Mouse (Mus musculus): Measurements from ENCODE around the gene Ip6k1. TPM values are rescaled to one million over a fixed set of nuclear protein-coding genes. Genes with fewer than 3 reads are reported as not detected.
"Not testable (repeated sequence)": the region's sequence is repeated elsewhere in the genome, so short reads cannot be mapped to it uniquely, and the experiment has no call there.

Ip6k1 gene
- polyA plus RNA-seq, 1 experiment from 2014 or later = 71.9 TPM

GRCm38 (mm10) chr9:108003531-108003890 lies 1.2 kb downstream of the Ip6k1 start:
- H3K9me3 ChIP-seq = no peaks in the 10 kb centered on the region
- H3K4me3 ChIP-seq = peak overlapping the region; percentile 99
- H3K36me3 ChIP-seq = peaks cover 3% of the 10 kb centered on the region; the same call in 1 of the 2 replicates
- H3K27me3 ChIP-seq = no peaks in the 10 kb centered on the region
- 11% methylated on average over 8 of the region's 8 CpGs for WGBS
- peaks cover 26% of the 10 kb centered on the region for H3K4me1 ChIP-seq
- peak overlapping the region; percentile 93 for H3K27ac ChIP-seq
- H3K4me2 ChIP-seq = peak overlapping the region; percentile 69
- H3K9ac ChIP-seq = peak overlapping the region; percentile 98
- no peak for ATAC-seq (ENCODE audit: insufficient number of reproducible peaks, insufficient read depth, low FRiP score, low TSS enrichment, low read depth)

GRCm38 (mm10) chr9:108008041-108008440 lies 5.7 kb downstream of the Ip6k1 start:
- ATAC-seq (ENCODE audit: insufficient number of reproducible peaks, insufficient read depth, low FRiP score, low TSS enrichment, low read depth) = no peak
- no peak overlapping the region for H3K9ac ChIP-seq
- 92% methylated on average over 5 of the region's 5 CpGs for WGBS
- peaks cover 19% of the 10 kb centered on the region for H3K4me1 ChIP-seq
- H3K27me3 ChIP-seq = no peaks in the 10 kb centered on the region
- no peak overlapping the region for H3K4me2 ChIP-seq
- no peak overlapping the region for H3K4me3 ChIP-seq
- H3K36me3 ChIP-seq = peaks cover 9% of the 10 kb centered on the region; the same call in 1 of the 2 replicates
- H3K27ac ChIP-seq = no peak overlapping the region
- no peaks in the 10 kb centered on the region for H3K9me3 ChIP-seq

GRCm38 (mm10) chr9:108010385-108010784 lies 8.1 kb downstream of the Ip6k1 start:
- ATAC-seq (ENCODE audit: insufficient number of reproducible peaks, insufficient read depth, low FRiP score, low TSS enrichment, low read depth) = no peak
- Histone ChIP-seq H3K4me2 (no peak overlapping the region), H3K27me3 (no peaks in the 10 kb centered on the region), H3K4me1 (peaks cover 2% of the 10 kb centered on the region), H3K4me3 (no peak overlapping the region), H3K27ac (no peak overlapping the region), H3K9me3 (no peaks in the 10 kb centered on the region), H3K9ac (no peak overlapping the region), H3K36me3 (peaks cover 15% of the 10 kb centered on the region; the same call in 1 of the 2 replicates)

GRCm38 (mm10) chr9:108013577-108013976 lies 11.3 kb downstream of the Ip6k1 start:
- not testable (repeated sequence) for H3K27ac ChIP-seq; ATAC-seq (ENCODE audit: insufficient number of reproducible peaks, insufficient read depth, low FRiP score, low TSS enrichment, low read depth); H3K27me3 ChIP-seq; H3K4me2 ChIP-seq; H3K4me1 ChIP-seq; H3K4me3 ChIP-seq; H3K9me3 ChIP-seq; H3K9ac ChIP-seq
- H3K36me3 ChIP-seq = peaks cover 17% of the 10 kb centered on the region
- 89% methylated on average over 2 of the region's 2 CpGs for WGBS

GRCm38 (mm10) chr9:108017127-108017526 lies 14.8 kb downstream of the Ip6k1 start:
- H3K9me3 ChIP-seq = no peaks in the 10 kb centered on the region
- H3K9ac ChIP-seq = no peak overlapping the region
- no peaks in the 10 kb centered on the region for H3K27me3 ChIP-seq
- ATAC-seq (ENCODE audit: insufficient number of reproducible peaks, insufficient read depth, low FRiP score, low TSS enrichment, low read depth) = no peak
- H3K36me3 ChIP-seq = peaks cover 17% of the 10 kb centered on the region
- no peak overlapping the region for H3K4me3 ChIP-seq
- no peaks in the 10 kb centered on the region; the same call in 1 of the 2 replicates for H3K4me1 ChIP-seq
- no peak overlapping the region for H3K4me2 ChIP-seq
- H3K27ac ChIP-seq = no peak overlapping the region
- WGBS = 83% methylated on average over 3 of the region's 3 CpGs

DNA sequence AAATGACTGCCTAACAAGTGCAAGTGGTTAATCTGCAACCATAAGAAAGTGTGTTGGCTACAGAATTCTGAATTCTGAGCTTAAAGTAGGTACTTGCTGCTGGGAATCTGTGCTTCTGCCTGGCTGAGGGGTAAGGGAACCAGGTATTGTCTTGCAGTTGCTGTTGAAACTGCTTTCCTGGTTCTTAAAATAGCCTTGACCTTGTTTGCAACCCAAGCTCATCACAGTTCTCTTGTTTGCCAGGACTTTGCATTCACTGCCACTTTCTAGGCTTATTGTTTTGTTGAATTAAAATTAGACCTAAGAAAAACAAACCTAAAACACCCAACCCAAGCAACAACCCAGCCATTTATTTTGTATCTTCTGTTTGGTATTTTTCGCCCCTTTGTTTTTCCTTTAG lies 18.4 kb downstream of the Ip6k1 start:
- H3K36me3 ChIP-seq = peaks cover 22% of the 10 kb centered on the region
- no peaks in the 10 kb centered on the region for H3K9me3 ChIP-seq
- no peak for ATAC-seq (ENCODE audit: insufficient number of reproducible peaks, insufficient read depth, low FRiP score, low TSS enrichment, low read depth)
- no peak overlapping the region for H3K27ac ChIP-seq
- H3K4me2 ChIP-seq = no peak overlapping the region
- no peak overlapping the region for H3K4me3 ChIP-seq
- 95% methylated on average over 1 of the region's 1 CpGs for WGBS
- no peaks in the 10 kb centered on the region for H3K27me3 ChIP-seq
- no peak overlapping the region for H3K9ac ChIP-seq
- H3K4me1 ChIP-seq = no peaks in the 10 kb centered on the region; the same call in 1 of the 2 replicates

DNA sequence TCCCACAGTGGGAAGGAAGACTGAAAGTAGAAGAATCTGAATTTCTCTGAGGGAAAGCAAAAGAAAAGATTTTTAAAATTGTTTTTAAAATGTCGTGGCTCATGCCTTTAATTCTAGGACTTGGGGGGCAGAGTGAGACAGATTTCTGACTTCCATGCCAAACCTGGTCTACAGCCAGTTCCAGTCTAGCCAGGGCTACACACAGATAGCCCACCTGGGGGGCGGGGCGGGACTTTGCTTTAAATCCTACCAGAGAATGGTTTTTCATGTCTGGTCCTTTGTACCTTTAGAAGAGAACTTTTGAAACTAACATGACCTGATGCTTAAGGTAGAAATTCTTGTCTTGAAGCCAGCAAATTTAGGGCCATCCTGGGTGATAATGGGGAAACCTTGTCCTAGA lies 20.9 kb downstream of the Ip6k1 start:
- no peak overlapping the region for H3K4me2 ChIP-seq
- 88% methylated on average over 3 of the region's 3 CpGs for WGBS
- H3K4me1 ChIP-seq = no peaks in the 10 kb centered on the region; the same call in 1 of the 2 replicates
- H3K36me3 ChIP-seq = peaks cover 44% of the 10 kb centered on the region
- H3K4me3 ChIP-seq = no peak overlapping the region
- no peaks in the 10 kb centered on the region for H3K27me3 ChIP-seq
- H3K27ac ChIP-seq = no peak overlapping the region
- no peak for ATAC-seq (ENCODE audit: insufficient number of reproducible peaks, insufficient read depth, low FRiP score, low TSS enrichment, low read depth)
- H3K9ac ChIP-seq = no peak overlapping the region
- H3K9me3 ChIP-seq = peaks cover 3% of the 10 kb centered on the region; the same call in 1 of the 2 replicates

DNA sequence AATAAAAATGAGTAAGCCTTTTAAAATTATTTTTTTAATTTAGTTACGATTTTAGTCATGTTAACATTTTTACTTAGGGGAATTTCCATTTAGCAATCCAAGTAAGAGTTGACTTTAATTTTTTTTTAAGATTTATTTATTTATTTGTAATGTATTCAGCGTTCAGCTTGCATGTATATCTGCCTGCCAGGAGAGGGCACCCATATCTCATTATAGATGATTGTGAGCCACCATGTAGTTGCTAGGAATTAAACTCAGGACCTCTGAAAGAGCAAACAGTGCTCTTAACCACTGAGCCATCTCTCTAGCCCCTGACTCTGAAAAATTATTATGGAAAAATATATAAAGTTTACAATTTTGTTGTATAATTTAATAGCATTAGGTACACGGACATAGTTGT lies 24.3 kb downstream of the Ip6k1 start:
- H3K4me3 ChIP-seq = no peak overlapping the region
- H3K36me3 ChIP-seq = peaks cover 57% of the 10 kb centered on the region
- ATAC-seq (ENCODE audit: insufficient number of reproducible peaks, insufficient read depth, low FRiP score, low TSS enrichment, low read depth) = no peak
- H3K9me3 ChIP-seq = peaks cover 3% of the 10 kb centered on the region; the same call in 1 of the 2 replicates
- H3K9ac ChIP-seq = no peak overlapping the region
- H3K4me1 ChIP-seq = no peaks in the 10 kb centered on the region; the same call in 1 of the 2 replicates
- 86% methylated on average over 3 of the region's 3 CpGs for WGBS
- H3K27ac ChIP-seq = no peak overlapping the region
- no peak overlapping the region for H3K4me2 ChIP-seq
- no peaks in the 10 kb centered on the region for H3K27me3 ChIP-seq

GRCm38 (mm10) chr9:108027867-108028266 lies 25.6 kb downstream of the Ip6k1 start:
- ATAC-seq (ENCODE audit: insufficient number of reproducible peaks, insufficient read depth, low FRiP score, low TSS enrichment, low read depth) = no peak
- H3K36me3 ChIP-seq = peaks cover 70% of the 10 kb centered on the region
- WGBS = 98% methylated on average over 3 of the region's 3 CpGs
- H3K9me3 ChIP-seq = peaks cover 3% of the 10 kb centered on the region; the same call in 1 of the 2 replicates
- no peak overlapping the region for H3K4me2 ChIP-seq
- H3K27ac ChIP-seq = no peak overlapping the region
- no peak overlapping the region for H3K4me3 ChIP-seq
- H3K9ac ChIP-seq = no peak overlapping the region
- H3K27me3 ChIP-seq = no peaks in the 10 kb centered on the region
- no peaks in the 10 kb centered on the region for H3K4me1 ChIP-seq

DNA sequence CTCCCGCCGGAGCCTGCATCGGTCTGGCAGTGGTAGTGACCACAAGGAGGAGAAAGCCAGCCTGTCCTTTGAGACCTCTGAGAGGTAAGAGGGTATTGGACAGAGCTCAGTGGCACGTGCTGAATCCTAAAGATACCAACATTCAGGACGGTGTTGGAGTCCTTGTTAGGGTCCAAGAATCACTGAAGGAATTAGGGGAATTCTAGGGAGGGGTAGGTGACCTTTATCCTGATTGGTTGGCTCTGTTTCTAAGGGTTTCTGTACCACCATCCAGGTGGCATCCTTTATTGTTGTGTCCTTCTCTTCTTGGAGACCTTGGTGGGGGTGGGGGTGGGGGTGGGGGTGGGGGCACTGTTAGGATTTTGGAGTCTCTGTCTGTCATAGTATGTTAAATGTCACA lies 29.8 kb downstream of the Ip6k1 start:
- no peaks in the 10 kb centered on the region for H3K27me3 ChIP-seq
- no peak overlapping the region for H3K27ac ChIP-seq
- no peaks in the 10 kb centered on the region for H3K9me3 ChIP-seq
- no peak overlapping the region for H3K4me2 ChIP-seq
- peaks cover 68% of the 10 kb centered on the region for H3K36me3 ChIP-seq
- no peak overlapping the region for H3K4me3 ChIP-seq
- no peaks in the 10 kb centered on the region for H3K4me1 ChIP-seq
- ATAC-seq (ENCODE audit: insufficient number of reproducible peaks, insufficient read depth, low FRiP score, low TSS enrichment, low read depth) = no peak
- 93% methylated on average over 5 of the region's 5 CpGs for WGBS
- no peak overlapping the region for H3K9ac ChIP-seq

DNA sequence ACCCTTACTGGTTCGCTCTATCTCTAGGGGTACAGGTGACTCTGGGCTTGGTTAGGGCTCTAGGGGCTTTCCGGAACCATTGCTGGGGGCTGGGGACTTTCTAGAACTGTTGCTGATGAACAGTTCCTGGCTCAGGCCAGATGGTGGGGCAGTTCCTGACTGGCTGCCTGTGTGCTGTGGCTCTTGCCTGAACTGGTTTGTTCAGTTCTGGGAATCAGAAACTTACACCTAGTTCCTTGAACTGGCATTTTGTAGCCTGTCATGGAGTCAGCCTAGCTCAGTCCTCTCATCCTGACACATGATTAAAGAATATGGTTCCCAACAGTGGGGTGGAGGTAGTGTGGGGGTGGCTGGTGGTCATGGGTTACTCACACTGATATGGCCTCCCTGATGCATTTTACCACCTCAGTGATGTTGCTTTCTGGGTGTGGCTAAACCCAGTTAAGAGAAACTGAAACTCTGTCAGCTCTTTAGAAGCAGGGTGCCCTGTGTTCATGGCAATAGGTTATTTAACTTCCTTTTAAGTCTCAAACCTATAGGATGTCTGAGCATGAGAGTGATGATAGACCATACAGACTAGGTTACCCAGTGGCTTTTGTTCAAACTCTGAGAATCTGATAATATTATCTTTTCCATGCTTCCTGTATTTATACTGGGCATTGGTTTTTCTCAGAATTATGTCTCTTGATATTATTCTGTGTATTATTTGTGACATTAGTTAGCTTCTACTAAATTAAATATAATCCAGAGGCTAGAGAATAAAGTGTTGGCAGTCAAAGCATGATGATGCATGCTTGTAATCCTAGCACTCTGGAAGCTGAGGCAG lies 33.2 kb downstream of the Ip6k1 start:
- H3K9ac ChIP-seq = no peak overlapping the region
- no peaks in the 10 kb centered on the region for H3K4me1 ChIP-seq
- H3K4me2 ChIP-seq = no peak overlapping the region
- H3K27me3 ChIP-seq = no peaks in the 10 kb centered on the region
- 93% methylated on average over 2 of the region's 2 CpGs for WGBS
- H3K4me3 ChIP-seq = no peak overlapping the region
- H3K36me3 ChIP-seq = peaks cover 74% of the 10 kb centered on the region
- ATAC-seq (ENCODE audit: insufficient number of reproducible peaks, insufficient read depth, low FRiP score, low TSS enrichment, low read depth) = no peak
- H3K9me3 ChIP-seq = no peaks in the 10 kb centered on the region
- no peak overlapping the region for H3K27ac ChIP-seq

- 96% methylated on average over 8 of the region's 8 CpGs for WGBS
- Histone ChIP-seq H3K9ac (no peak overlapping the region), H3K36me3 (peaks cover 69% of the 10 kb centered on the region), H3K27ac (no peak overlapping the region), H3K4me2 (no peak overlapping the region), H3K4me1 (peaks cover 18% of the 10 kb centered on the region), H3K4me3 (no peak overlapping the region), H3K27me3 (no peaks in the 10 kb centered on the region), H3K9me3 (no peaks in the 10 kb centered on the region)
- no peak for ATAC-seq (ENCODE audit: insufficient number of reproducible peaks, insufficient read depth, low FRiP score, low TSS enrichment, low read depth)
Observed at GRCm38 (mm10) chr9:108044751-108045492, 42.6 kb downstream of the Ip6k1 start.

All from embryonic facial prominence, embryonic 13.5 days (tissue).